Mouse (Mus musculus) mesoderm, embryonic 11.5 days (tissue): ENCODE data around the gene Crip1.

ENCODE experiments used
- DNase-seq: peaks from one replicate; pipeline ENCODE4 v3.0.0-alpha.2; 2012; ENCODE audit warnings: low read depth, low spot score

Gene Crip1

GRCm38 (mm10) chr12:113130732-113131131 is 15.4 kb upstream of the Crip1 start:
- no peak for DNase-seq

DNA sequence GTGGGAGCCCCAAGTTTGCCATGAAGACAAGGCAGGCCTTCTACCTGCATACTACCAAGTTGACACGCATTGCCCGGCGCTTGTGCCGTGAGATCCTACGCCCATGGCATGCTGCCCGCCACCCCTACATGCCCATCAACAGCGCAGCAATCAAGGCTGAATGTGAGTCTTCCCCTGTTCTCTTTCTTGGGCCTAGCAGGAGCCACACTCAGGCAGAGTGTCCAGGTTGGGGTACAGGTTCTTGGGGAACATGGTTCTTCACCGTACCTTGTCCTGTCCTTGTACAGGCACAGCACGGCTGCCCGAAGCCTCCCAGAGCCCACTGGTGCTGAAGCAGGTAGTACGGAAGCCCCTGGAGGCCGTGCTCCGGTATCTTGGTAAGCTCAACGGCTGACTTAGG is 14.5 kb upstream of the Crip1 start:
- DNase-seq: no peak

DNA sequence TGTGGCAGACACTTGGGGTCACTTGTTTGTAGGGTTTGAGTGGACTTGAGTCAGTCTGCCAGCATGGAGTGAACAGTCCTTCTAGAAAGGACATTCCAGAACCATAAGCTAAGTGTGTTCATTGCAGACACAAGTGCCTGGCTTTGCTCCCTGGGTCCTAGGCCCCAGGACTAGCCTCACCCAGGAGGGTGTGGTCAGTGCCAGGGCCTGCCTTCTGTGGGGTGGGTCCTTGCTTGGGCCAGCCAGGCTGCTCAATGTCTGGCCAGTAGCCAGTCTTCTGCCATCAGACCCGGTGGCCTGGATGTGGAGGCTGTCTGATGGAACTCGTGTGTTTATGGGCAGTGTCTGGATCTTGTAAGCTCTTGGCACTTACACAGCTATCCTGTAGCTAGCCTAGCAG is 13.5 kb upstream of the Crip1 start:
- DNase-seq: no peak

DNA sequence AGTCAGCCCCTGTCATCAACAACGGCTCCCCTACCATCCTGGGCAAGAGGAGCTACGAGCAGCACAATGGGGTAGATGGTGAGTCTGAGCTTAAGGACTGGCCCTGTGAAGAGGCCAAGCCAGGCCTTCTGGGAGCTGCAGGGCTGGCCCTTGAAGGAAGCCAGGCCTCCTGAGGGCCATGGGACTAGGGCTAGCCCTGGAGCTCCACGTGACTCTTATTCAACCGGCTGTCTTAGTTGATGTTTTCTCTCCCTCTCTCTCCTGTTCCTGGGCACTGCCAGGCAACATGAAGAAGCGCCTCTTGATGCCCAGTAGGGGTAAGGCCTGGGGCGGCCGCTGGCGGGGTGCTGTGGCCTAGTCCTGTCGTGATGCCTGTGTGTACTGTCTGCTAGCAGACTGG is 12.9 kb upstream of the Crip1 start:
- DNase-seq: no peak

DNA sequence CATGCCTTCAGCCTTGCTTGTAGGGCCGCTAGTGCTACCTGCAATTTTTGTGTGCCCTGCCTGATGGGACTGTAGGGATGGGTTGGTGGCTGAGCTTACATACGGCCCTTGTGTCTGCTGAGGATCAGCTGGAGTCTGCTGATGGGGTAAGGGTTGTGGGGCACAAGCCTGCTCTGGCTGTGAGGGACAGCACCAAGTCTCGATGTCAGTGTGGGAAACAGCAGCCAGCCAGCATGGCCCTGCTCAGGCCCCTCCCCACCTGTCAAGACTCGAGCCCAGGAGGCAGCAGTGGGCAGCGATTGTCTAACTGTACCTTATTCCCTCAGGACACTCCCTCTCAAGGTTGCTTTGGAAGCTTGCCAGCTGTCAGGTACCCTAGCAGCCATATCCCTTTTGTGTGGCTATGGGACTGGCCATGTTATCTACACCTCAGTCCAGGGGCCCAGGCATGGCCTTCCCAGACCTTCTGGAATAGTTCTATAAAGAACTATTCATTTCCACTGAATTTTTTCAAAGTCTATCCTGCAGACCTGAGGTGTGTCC is 12.2 kb upstream of the Crip1 start:
- DNase-seq: no peak

- no peak for DNase-seq
Measured at GRCm38 (mm10) chr12:113134502-113134901, 11.6 kb upstream of the Crip1 start.

DNA sequence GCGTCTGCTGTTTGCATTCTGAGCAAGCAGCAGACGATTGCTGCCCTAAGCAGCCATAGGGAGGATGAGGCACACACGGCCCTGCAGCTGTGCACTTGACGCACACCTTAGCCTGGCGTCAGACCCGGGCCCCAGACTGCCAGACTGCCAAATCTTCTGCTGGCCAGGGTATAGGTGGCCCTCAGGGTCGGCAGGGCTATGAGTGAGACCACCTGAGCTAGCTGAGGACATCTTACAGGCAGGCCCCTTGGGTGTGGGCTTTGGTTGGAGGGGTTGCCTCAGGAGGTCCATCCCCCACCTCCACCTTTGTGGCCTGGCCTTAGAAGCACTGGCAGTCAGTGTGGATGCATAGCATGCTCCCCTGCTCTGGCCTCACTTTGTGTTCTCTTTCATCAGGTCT is 10.7 kb upstream of the Crip1 start:
- DNase-seq: no peak

GRCm38 (mm10) chr12:113136492-113137020 is 9.6 kb upstream of the Crip1 start:
- DNase-seq: no peak

- no peak for DNase-seq
Measured at GRCm38 (mm10) chr12:113137260-113138213, 8.6 kb upstream of the Crip1 start.

DNA sequence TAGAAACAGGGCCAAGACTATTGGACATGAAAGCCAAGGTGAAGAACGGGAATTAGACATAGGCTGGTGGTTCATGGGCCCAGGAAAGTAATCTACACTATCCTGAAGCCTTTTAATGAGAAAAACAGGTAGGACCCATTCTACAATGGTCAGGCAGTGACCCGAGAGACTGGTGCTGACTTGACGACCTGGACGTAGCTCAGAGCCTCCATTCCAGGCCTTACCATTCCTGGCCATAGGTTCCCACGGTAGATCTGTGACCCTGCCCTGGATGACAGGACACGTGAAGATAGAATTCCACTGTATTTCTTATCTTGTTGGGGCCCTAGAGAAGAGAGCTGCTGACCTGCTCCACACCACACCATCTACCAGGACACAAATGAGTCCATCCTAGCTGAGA is 7.8 kb upstream of the Crip1 start:
- no peak for DNase-seq

- DNase-seq: no peak
Measured at GRCm38 (mm10) chr12:113138901-113139864, 6.9 kb upstream of the Crip1 start.

GRCm38 (mm10) chr12:113139908-113140615 is 6.1 kb upstream of the Crip1 start, which contains the start of gene Crip2:
Gene Crip2 (plus strand): TSS chr12:113140236.
- DNase-seq: peak; percentile 94

GRCm38 (mm10) chr12:113140616-113141411 is 5.3 kb upstream of the Crip1 start:
- DNase-seq: no peak

- no peak for DNase-seq
Measured at GRCm38 (mm10) chr12:113141531-113141973, 4.6 kb upstream of the Crip1 start.

DNA sequence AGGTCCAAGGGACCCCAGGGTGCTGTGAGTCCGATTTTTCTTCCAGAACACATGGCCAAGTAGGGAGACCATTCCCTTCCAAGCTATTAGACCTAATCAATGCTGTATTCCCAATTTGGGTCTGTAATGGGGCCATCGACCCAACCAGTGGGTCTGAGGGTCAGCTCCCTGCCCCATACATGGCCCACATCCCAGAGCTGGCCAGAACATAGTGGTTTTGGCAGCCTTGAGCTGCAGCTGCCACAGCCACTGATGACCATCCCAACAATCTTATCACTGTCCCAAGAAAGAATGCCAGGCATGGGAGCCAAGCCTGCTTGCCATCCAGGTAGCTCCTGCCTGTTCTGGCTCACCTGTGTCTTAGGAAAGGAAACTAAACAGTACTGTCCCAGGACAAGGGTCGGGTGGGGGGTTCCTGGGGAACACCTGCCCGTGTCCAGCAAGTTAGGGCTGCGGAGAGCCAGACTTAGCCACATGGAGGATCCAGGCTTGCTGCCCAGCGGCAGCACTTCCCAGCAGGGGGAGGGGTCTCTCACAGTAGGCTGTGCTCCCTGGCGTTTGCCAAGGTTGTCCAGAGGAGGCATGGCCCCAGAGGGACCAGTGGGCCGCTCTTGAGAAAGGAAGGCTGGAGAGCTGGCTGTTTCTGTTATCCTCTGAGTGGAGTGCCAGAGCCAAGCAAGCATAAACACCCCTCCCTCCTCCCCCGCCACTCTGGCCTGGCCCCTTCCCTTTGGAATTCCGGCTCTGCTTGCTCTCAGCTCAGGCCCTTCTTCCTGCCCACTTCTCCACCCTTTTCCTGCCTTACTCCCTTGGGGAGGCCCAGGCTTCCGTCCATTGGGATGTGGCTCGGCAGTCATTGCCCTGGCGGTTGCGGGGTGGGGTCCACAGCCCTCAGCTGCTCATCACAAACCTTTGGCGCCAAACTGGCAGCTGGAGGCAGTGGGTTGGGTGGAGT is 3.8 kb upstream of the Crip1 start:
- no peak for DNase-seq

GRCm38 (mm10) chr12:113143164-113143563 is 3.0 kb upstream of the Crip1 start:
- DNase-seq: no peak

- DNase-seq: no peak
Measured at GRCm38 (mm10) chr12:113144001-113144756, 1.9 kb upstream of the Crip1 start.

GRCm38 (mm10) chr12:113144886-113145285 is 1.2 kb upstream of the Crip1 start:
- DNase-seq: no peak
